Mouse (Mus musculus) myocyte (in vitro differentiated cells): ENCODE results near the gene Psmb10. TPM values are rescaled to one million over a fixed set of nuclear protein-coding genes. Genes with fewer than 3 reads are reported as not detected.
A peak's percentile ranks its signal among the peaks of the same experiment; 100 is the strongest.
"Not testable (repeated sequence)": the region's sequence is repeated elsewhere in the genome, so short reads cannot be mapped to it uniquely, and the experiment has no call there.

Experiments
- H3K27me3 ChIP-seq: one replicate; pipeline ENCODE4 v1.6.1; 2011; ENCODE audit not compliant: control insufficient read depth, insufficient read depth, insufficient read length
- H3K36me3 ChIP-seq: one replicate; pipeline ENCODE4 v1.6.1; 2011; ENCODE audit not compliant: control insufficient read depth, insufficient read depth
- H3K4me2 ChIP-seq: one replicate; pipeline ENCODE4 v1.6.1; 2011; ENCODE audit warnings: low read depth, control low read depth
- H3K4me3 ChIP-seq: one replicate; pipeline ENCODE4 v1.5.1; 2011; ENCODE audit warnings: mild to moderate bottlenecking, control low read depth, moderate library complexity
- H3K79me2 ChIP-seq: one replicate; pipeline ENCODE4 v1.6.1; 2011; ENCODE audit not compliant: control insufficient read depth, insufficient read depth
- H3ac ChIP-seq: one replicate; pipeline ENCODE4 v1.6.1; 2011; ENCODE audit not compliant: control insufficient read depth, insufficient read length
- CEBPB ChIP-seq: IDR thresholded peaks from 2 replicates; pipeline ENCODE4 v1.6.1; 2011; ENCODE audit warnings: mild to moderate bottlenecking, moderate library complexity; ENCODE audit not compliant: poor library complexity, insufficient read depth, severe bottlenecking
- E2F4 ChIP-seq: IDR thresholded peaks from one replicate; pipeline ENCODE4 v1.6.1; 2011; ENCODE audit warnings: mild to moderate bottlenecking, control low read depth, moderate library complexity; ENCODE audit not compliant: insufficient read depth
- MAX ChIP-seq: IDR thresholded peaks from one replicate; pipeline ENCODE4 v1.6.1; 2011; ENCODE audit warnings: low read depth, mild to moderate bottlenecking, control low read depth
- MYOD1 ChIP-seq, 3 experiments: IDR thresholded peaks; one replicate each; pipeline ENCODE4 v1.6.1; 2011; ENCODE audit warnings: control low read depth in 2 of 3, low read depth in 2 of 3, mild to moderate bottlenecking in 2 of 3, moderate library complexity in 1 of 3; ENCODE audit not compliant: insufficient read length in 2 of 3, control insufficient read depth in 1 of 3
- MYOG ChIP-seq, 3 experiments: IDR thresholded peaks; one replicate each; pipeline ENCODE4 v1.6.1; 2011; ENCODE audit warnings: control low read depth in 2 of 3, low read depth in 2 of 3, mild to moderate bottlenecking in 2 of 3; ENCODE audit not compliant: insufficient read length in 2 of 3, control insufficient read depth in 1 of 3, insufficient read depth in 1 of 3
- POLR2A ChIP-seq: IDR thresholded peaks from one replicate; pipeline ENCODE4 v1.6.1; 2011; ENCODE audit warnings: low read depth, mild to moderate bottlenecking, control low read depth, moderate library complexity; ENCODE audit not compliant: insufficient read length
- POLR2AphosphoS2 ChIP-seq: IDR thresholded peaks from one replicate; pipeline ENCODE4 v1.6.1; 2011; ENCODE audit warnings: low read depth, control low read depth; ENCODE audit not compliant: insufficient read length
- REST ChIP-seq: IDR thresholded peaks from one replicate; pipeline ENCODE4 v1.6.1; 2011; ENCODE audit warnings: mild to moderate bottlenecking, control low read depth, moderate library complexity; ENCODE audit not compliant: insufficient read depth, insufficient read length
- SRF ChIP-seq: IDR thresholded peaks from one replicate; pipeline ENCODE4 v1.6.1; 2011; ENCODE audit warnings: low read depth; ENCODE audit not compliant: control insufficient read depth, insufficient read length
- TCF12 ChIP-seq: IDR thresholded peaks from one replicate; pipeline ENCODE4 v1.6.1; 2011; ENCODE audit warnings: mild to moderate bottlenecking, control low read depth; ENCODE audit not compliant: poor library complexity, insufficient read depth, severe bottlenecking
- TCF3 ChIP-seq: IDR thresholded peaks from one replicate; pipeline ENCODE4 v1.6.1; 2011; ENCODE audit warnings: low read depth, control low read depth; ENCODE audit not compliant: insufficient read length
- USF1 ChIP-seq: IDR thresholded peaks from one replicate; pipeline ENCODE4 v1.6.1; 2011; ENCODE audit warnings: low read depth, mild to moderate bottlenecking, control low read depth, moderate library complexity
- polyA plus RNA-seq: library from polyadenylated mRNA; unstranded; fragments of >200 nt; fragmentation: generic; extraction: Trizol; gene quantifications from one replicate; pipeline ENCODE4 v1.2.1, GENCODE M21; 2012; ENCODE audit warnings: missing spikeins

Gene Psmb10
- 60.0 TPM for polyA plus RNA-seq

GRCm38 (mm10) chr8:105938306-105938669 lies at the start of gene Psmb10:
Psmb10 (minus strand) TSS chr8:105938444.
- Histone ChIP-seq H3K79me2 (no peaks in the 10 kb centered on the region), H3K4me2 (peak within 1 kb of the TSS; percentile 95), H3K36me3 (no peaks in the 10 kb centered on the region), H3K27me3 (no peaks in the 10 kb centered on the region), H3ac (peak within 1 kb of the TSS; percentile 53), H3K4me3 (peak within 1 kb of the TSS; percentile 99)
- no peak for TF ChIP-seq TCF3
- no peak for TF ChIP-seq CEBPB
- no peak for TF ChIP-seq MYOG (IDR thresholded peaks at IDR 0.05; ENCODE audit: control insufficient read depth in 1 of 3, insufficient read depth in 1 of 3, insufficient read length in 2 of 3, low read depth in 2 of 3)
- no peak for TF ChIP-seq SRF
- peak; percentile 61 for TF ChIP-seq POLR2AphosphoS2
- TF ChIP-seq E2F4, result no peak
- TF ChIP-seq POLR2A, result no peak
- TF ChIP-seq USF1, result peak; percentile 59
- TF ChIP-seq REST, result no peak
- no peak for TF ChIP-seq MYOD1 (IDR thresholded peaks at IDR 0.05; ENCODE audit: control insufficient read depth in 1 of 3, insufficient read length in 2 of 3, low read depth in 2 of 3)
- no peak for TF ChIP-seq MAX
- no peak for TF ChIP-seq TCF12

- H3ac ChIP-seq, H3K79me2 ChIP-seq, H3K4me2 ChIP-seq, H3K36me3 ChIP-seq, H3K4me3 ChIP-seq: not testable (repeated sequence)
- peaks cover 13% of the 10 kb centered on the region for H3K27me3 ChIP-seq
Observed at GRCm38 (mm10) chr8:105983406-105983805, 45.2 kb upstream of the Psmb10 start.

- Histone ChIP-seq H3K79me2 (no peaks in the 10 kb centered on the region), H3K36me3 (no peaks in the 10 kb centered on the region), H3K4me3 (no peak overlapping the region), H3K27me3 (peaks cover 18% of the 10 kb centered on the region), H3K4me2 (no peak overlapping the region), H3ac (no peak overlapping the region)
- TF ChIP-seq SRF (no peak), REST (no peak), MYOG (IDR thresholded peaks at IDR 0.05; ENCODE audit: control insufficient read depth in 1 of 3, insufficient read depth in 1 of 3, insufficient read length in 2 of 3, low read depth in 2 of 3) (no peak), CEBPB (no peak), POLR2A (no peak), MYOD1 (IDR thresholded peaks at IDR 0.05; ENCODE audit: control insufficient read depth in 1 of 3, insufficient read length in 2 of 3, low read depth in 2 of 3) (no peak), TCF12 (no peak), POLR2AphosphoS2 (no peak), E2F4 (no peak), MAX (no peak), USF1 (no peak), TCF3 (no peak)
Observed at GRCm38 (mm10) chr8:105981146-105981545, 42.9 kb upstream of the Psmb10 start.

GRCm38 (mm10) chr8:105979325-105979724 lies 41.1 kb upstream of the Psmb10 start, which contains the start of gene Dpep3:
Dpep3 (minus strand) TSS chr8:105979429.
- Histone ChIP-seq H3ac (no peak within 1 kb of the TSS), H3K27me3 (peaks cover 11% of the 10 kb centered on the region), H3K36me3 (no peaks in the 10 kb centered on the region), H3K4me3 (no peak within 1 kb of the TSS), H3K79me2 (no peaks in the 10 kb centered on the region), H3K4me2 (no peak within 1 kb of the TSS)
- TF ChIP-seq MAX, result no peak
- TF ChIP-seq USF1, result no peak
- no peak for TF ChIP-seq TCF12
- no peak for TF ChIP-seq REST
- no peak for TF ChIP-seq CEBPB
- TF ChIP-seq POLR2AphosphoS2, result no peak
- TF ChIP-seq TCF3, result no peak
- TF ChIP-seq POLR2A, result no peak
- no peak for TF ChIP-seq MYOG (IDR thresholded peaks at IDR 0.05; ENCODE audit: control insufficient read depth in 1 of 3, insufficient read depth in 1 of 3, insufficient read length in 2 of 3, low read depth in 2 of 3)
- no peak for TF ChIP-seq MYOD1 (IDR thresholded peaks at IDR 0.05; ENCODE audit: control insufficient read depth in 1 of 3, insufficient read length in 2 of 3, low read depth in 2 of 3)
- no peak for TF ChIP-seq SRF
- no peak for TF ChIP-seq E2F4

- Histone ChIP-seq H3ac (no peak overlapping the region), H3K79me2 (no peaks in the 10 kb centered on the region), H3K27me3 (peaks cover 6% of the 10 kb centered on the region), H3K36me3 (no peaks in the 10 kb centered on the region), H3K4me2 (no peak overlapping the region), H3K4me3 (no peak overlapping the region)
- TF ChIP-seq MYOD1 (IDR thresholded peaks at IDR 0.05; ENCODE audit: control insufficient read depth in 1 of 3, insufficient read length in 2 of 3, low read depth in 2 of 3), result no peak
- TF ChIP-seq POLR2AphosphoS2, result no peak
Observed at GRCm38 (mm10) chr8:105975363-105975762, 37.1 kb upstream of the Psmb10 start.
